Mouse (Mus musculus) kidney, embryonic 14.5 days (tissue): Measurements from ENCODE around the gene Sarm1. TPM values are rescaled to one million over a fixed set of nuclear protein-coding genes. Genes with fewer than 3 reads are reported as not detected.

ENCODE experiments used
- ATAC-seq: fragments of 200-750 bp; cut with Nextera tagmentation; 2 replicates; pipeline ENCODE4 v1.8.0; 2017; ENCODE audit warnings: moderate number of reproducible peaks, mild to moderate bottlenecking, moderate TSS enrichment, moderate library complexity; ENCODE audit not compliant: low FRiP score, low TSS enrichment
- H3K27ac ChIP-seq: fragments of 300-500 bp; sonication (generic); 2 replicates; pipeline ENCODE4 v1.5.1; 2014; ENCODE audit warnings: low read depth, mild to moderate bottlenecking, low read length, moderate library complexity, mixed read lengths
- H3K27me3 ChIP-seq: fragments of 300-500 bp; sonication (generic); 2 replicates; pipeline ENCODE4 v1.6.1; 2014; ENCODE audit warnings: mild to moderate bottlenecking, low read length; ENCODE audit not compliant: control insufficient read depth, insufficient read depth
- H3K36me3 ChIP-seq: fragments of 300-500 bp; sonication (generic); 2 replicates; pipeline ENCODE4 v1.6.1; 2014; ENCODE audit warnings: low read length, mixed read lengths; ENCODE audit not compliant: control insufficient read depth, insufficient read depth
- H3K4me1 ChIP-seq: fragments of 300-500 bp; sonication (generic); 2 replicates; pipeline ENCODE4 v1.6.1; 2014; ENCODE audit warnings: low read length, mixed read lengths; ENCODE audit not compliant: control insufficient read depth, insufficient read depth
- H3K4me2 ChIP-seq: fragments of 300-500 bp; sonication (generic); replicated peaks from 2 replicates; pipeline ENCODE4 v1.6.1; 2014; ENCODE audit warnings: low read depth, mild to moderate bottlenecking, low read length
- H3K4me3 ChIP-seq: fragments of 300-500 bp; sonication (generic); 2 replicates; pipeline ENCODE4 v1.5.1; 2014; ENCODE audit warnings: mild to moderate bottlenecking, low read length
- H3K9ac ChIP-seq: fragments of 300-500 bp; sonication (generic); 2 replicates; pipeline ENCODE4 v1.6.1; 2014; ENCODE audit warnings: low read depth, mild to moderate bottlenecking, low read length, moderate library complexity
- H3K9me3 ChIP-seq: fragments of 300-500 bp; sonication (generic); 2 replicates; pipeline ENCODE4 v1.6.1; 2016; ENCODE audit warnings: low read length; ENCODE audit not compliant: control insufficient read depth
- WGBS: fragments of 180-500 bp; shearing (Covaris S2); extraction: QIAGEN DNeasy Blood & Tissue Kit; methylation state at CpG from one replicate; pipeline ENCODE4 v1.1.7; 2014; 5-methylcytosine and 5-hydroxymethylcytosine counted together
- polyA plus RNA-seq: library from polyadenylated mRNA; unstranded; fragments of >200 nt; fragmentation: Nextera tagmentation; extraction: Ambion mirVana; gene quantifications from 2 replicates; pipeline ENCODE4 v1.2.1, GENCODE M21; 2014

The Sarm1 gene
- polyA plus RNA-seq, 1 experiment from 2014 or later = 1.7 TPM

- Histone ChIP-seq H3K4me3 (no peak overlapping the region), H3K27ac (no peak overlapping the region), H3K36me3 (no peaks in the 10 kb centered on the region; the same call in 1 of the 2 replicates), H3K9ac (no peak overlapping the region), H3K4me1 (peaks cover 14% of the 10 kb centered on the region), H3K27me3 (no peaks in the 10 kb centered on the region), H3K4me2 (no peak overlapping the region), H3K9me3 (no peaks in the 10 kb centered on the region)
- ATAC-seq = no peak
- WGBS = 49% methylated on average over 3 of the region's 3 CpGs
Observed at GRCm38 (mm10) chr11:78467932-78468331, 29.6 kb downstream of the Sarm1 start.

- no peaks in the 10 kb centered on the region; the same call in 1 of the 2 replicates for H3K36me3 ChIP-seq
- 74% methylated on average over 7 of the region's 7 CpGs for WGBS
- no peak overlapping the region for H3K4me2 ChIP-seq
- H3K27ac ChIP-seq = no peak overlapping the region
- no peaks in the 10 kb centered on the region for H3K27me3 ChIP-seq
- no peaks in the 10 kb centered on the region for H3K9me3 ChIP-seq
- peaks cover 14% of the 10 kb centered on the region for H3K4me1 ChIP-seq
- H3K9ac ChIP-seq = no peak overlapping the region
- no peak overlapping the region for H3K4me3 ChIP-seq
- no peak for ATAC-seq
Observed at GRCm38 (mm10) chr11:78467515-78467914, 30.0 kb downstream of the Sarm1 start.

GRCm38 (mm10) chr11:78466242-78466912 lies 31.2 kb downstream of the Sarm1 start:
- Histone ChIP-seq H3K9me3 (peaks cover 4% of the 10 kb centered on the region; the same call in 1 of the 2 replicates), H3K9ac (peak overlapping the region; percentile 82), H3K27ac (peak overlapping the region; percentile 94), H3K36me3 (no peaks in the 10 kb centered on the region; the same call in 1 of the 2 replicates), H3K4me2 (peak overlapping the region; percentile 93), H3K4me3 (peak overlapping the region; percentile 80), H3K27me3 (no peaks in the 10 kb centered on the region), H3K4me1 (peaks cover 14% of the 10 kb centered on the region)
- WGBS = 63% methylated on average over 23 of the region's 23 CpGs
- peak; percentile 65 for ATAC-seq

- H3K9ac ChIP-seq = peak within 1 kb of the TSS; percentile 82
- peaks cover 14% of the 10 kb centered on the region for H3K4me1 ChIP-seq
- ATAC-seq = peak; percentile 95
- peak within 1 kb of the TSS; percentile 93 for H3K4me2 ChIP-seq
- H3K9me3 ChIP-seq = peaks cover 4% of the 10 kb centered on the region; the same call in 1 of the 2 replicates
- H3K27ac ChIP-seq = peak within 1 kb of the TSS; percentile 94
- WGBS = 1% methylated on average over 41 of the region's 41 CpGs
- no peaks in the 10 kb centered on the region; the same call in 1 of the 2 replicates for H3K36me3 ChIP-seq
- H3K4me3 ChIP-seq = peak within 1 kb of the TSS; percentile 80
- H3K27me3 ChIP-seq = no peaks in the 10 kb centered on the region
Observed at GRCm38 (mm10) chr11:78465568-78466180, 31.9 kb downstream of the Sarm1 start, which contains the start of gene Slc46a1. Gene Slc46a1, plus strand, starts transcription at chr11:78465697.

- Histone ChIP-seq H3K9me3 (peaks cover 4% of the 10 kb centered on the region; the same call in 1 of the 2 replicates), H3K4me2 (peak overlapping the region; percentile 93), H3K27ac (no peak overlapping the region), H3K4me1 (peaks cover 14% of the 10 kb centered on the region), H3K27me3 (no peaks in the 10 kb centered on the region), H3K4me3 (peak overlapping the region; percentile 80), H3K36me3 (no peaks in the 10 kb centered on the region; the same call in 1 of the 2 replicates), H3K9ac (0 out of 2 replicates have a peak overlapping the region, but pooled peaks have one; percentile 82)
- WGBS = 23% methylated on average over 9 of the region's 9 CpGs
- ATAC-seq = no peak
Observed at GRCm38 (mm10) chr11:78465116-78465515, 32.4 kb downstream of the Sarm1 start.

- peaks cover 14% of the 10 kb centered on the region for H3K4me1 ChIP-seq
- no peak for ATAC-seq
- no peaks in the 10 kb centered on the region for H3K27me3 ChIP-seq
- H3K27ac ChIP-seq = no peak overlapping the region
- H3K9me3 ChIP-seq = peaks cover 4% of the 10 kb centered on the region; the same call in 1 of the 2 replicates
- no peaks in the 10 kb centered on the region for H3K36me3 ChIP-seq
- no peak overlapping the region for H3K4me3 ChIP-seq
- 50% methylated on average over 13 of the region's 13 CpGs for WGBS
- no peak overlapping the region for H3K9ac ChIP-seq
- H3K4me2 ChIP-seq = no peak overlapping the region
Observed at GRCm38 (mm10) chr11:78463286-78464036, 34.1 kb downstream of the Sarm1 start.

- no peak overlapping the region for H3K4me3 ChIP-seq
- no peak overlapping the region for H3K9ac ChIP-seq
- no peak for ATAC-seq
- H3K27ac ChIP-seq = no peak overlapping the region
- no peaks in the 10 kb centered on the region for H3K36me3 ChIP-seq
- no peaks in the 10 kb centered on the region for H3K27me3 ChIP-seq
- peaks cover 14% of the 10 kb centered on the region for H3K4me1 ChIP-seq
- WGBS = 88% methylated on average over 5 of the region's 5 CpGs
- peaks cover 4% of the 10 kb centered on the region; the same call in 1 of the 2 replicates for H3K9me3 ChIP-seq
- H3K4me2 ChIP-seq = no peak overlapping the region
Observed at GRCm38 (mm10) chr11:78462669-78463068, 34.9 kb downstream of the Sarm1 start.

- H3K36me3 ChIP-seq = no peaks in the 10 kb centered on the region
- H3K4me2 ChIP-seq = no peak overlapping the region
- no peak overlapping the region for H3K27ac ChIP-seq
- peaks cover 14% of the 10 kb centered on the region for H3K4me1 ChIP-seq
- no peaks in the 10 kb centered on the region for H3K27me3 ChIP-seq
- no peak for ATAC-seq
- H3K9ac ChIP-seq = no peak overlapping the region
- 77% methylated on average over 1 of the region's 1 CpGs for WGBS
- H3K4me3 ChIP-seq = no peak overlapping the region
- peaks cover 4% of the 10 kb centered on the region; the same call in 1 of the 2 replicates for H3K9me3 ChIP-seq
Observed at GRCm38 (mm10) chr11:78461894-78462293, 35.7 kb downstream of the Sarm1 start.
